Mouse (Mus musculus) E14TG2a.4 (cell line): ENCODE measurements around the gene Ryr3.

Source experiments
- H3K27me3 ChIP-seq: 2 replicates; pipeline ENCODE4 v1.6.1; 2014; ENCODE audit warnings: low read length, control low read depth; ENCODE audit not compliant: insufficient read depth
- H3K36me3 ChIP-seq: 2 replicates; pipeline ENCODE4 v1.6.1; 2014; ENCODE audit warnings: low read length, control low read depth; ENCODE audit not compliant: insufficient read depth
- H3K4me1 ChIP-seq: replicated peaks from 2 replicates; pipeline ENCODE4 v1.6.1; 2014; ENCODE audit warnings: low read depth, low read length, control low read depth
- H3K4me3 ChIP-seq: replicated peaks from 2 replicates; pipeline ENCODE4 v1.5.1; 2014; ENCODE audit warnings: mild to moderate bottlenecking, low read length
- H3K9me3 ChIP-seq: 2 replicates; pipeline ENCODE4 v1.6.1; 2014; ENCODE audit warnings: low read length, control low read depth
- CTCF ChIP-seq: conservative IDR thresholded peaks from 2 replicates; pipeline ENCODE4 v1.5.1; 2014; ENCODE audit warnings: low read length
- NANOG ChIP-seq: IDR thresholded peaks from 2 replicates; pipeline ENCODE4 v1.6.1; 2014; ENCODE audit warnings: borderline replicate concordance, low read length, mixed read lengths
- POU5F1 ChIP-seq: IDR thresholded peaks from 2 replicates; pipeline ENCODE4 v1.6.1; 2014; ENCODE audit warnings: low read length, borderline replicate concordance

Gene Ryr3

DNA sequence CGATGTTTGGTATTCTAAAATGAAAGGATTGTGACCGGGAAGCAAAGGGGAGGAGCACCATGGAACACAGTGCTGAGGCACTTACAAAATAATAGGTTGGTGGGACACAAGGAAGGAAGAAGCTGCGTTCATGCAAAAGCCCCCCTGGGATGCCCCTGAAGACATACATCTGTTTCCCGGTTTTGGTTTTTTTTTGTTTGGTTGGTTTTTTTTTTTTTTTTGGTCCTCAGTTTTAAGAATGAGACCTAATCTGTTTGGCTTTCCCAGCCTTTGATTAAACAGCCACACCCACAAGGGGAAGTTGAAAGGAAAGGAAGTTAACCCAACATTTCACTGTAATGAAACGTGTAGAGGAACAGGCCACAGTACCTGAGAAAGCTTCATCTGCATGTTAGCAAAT, 560.8 kb downstream of the Ryr3 start:
- peaks cover 4% of the 10 kb centered on the region for H3K4me1 ChIP-seq
- no peaks in the 10 kb centered on the region for H3K27me3 ChIP-seq
- H3K36me3 ChIP-seq, result no peaks in the 10 kb centered on the region
- no peak overlapping the region for H3K4me3 ChIP-seq
- peaks cover 9% of the 10 kb centered on the region; the same call in 1 of the 2 replicates for H3K9me3 ChIP-seq
- no peak for TF ChIP-seq CTCF
- no peak for TF ChIP-seq NANOG

DNA sequence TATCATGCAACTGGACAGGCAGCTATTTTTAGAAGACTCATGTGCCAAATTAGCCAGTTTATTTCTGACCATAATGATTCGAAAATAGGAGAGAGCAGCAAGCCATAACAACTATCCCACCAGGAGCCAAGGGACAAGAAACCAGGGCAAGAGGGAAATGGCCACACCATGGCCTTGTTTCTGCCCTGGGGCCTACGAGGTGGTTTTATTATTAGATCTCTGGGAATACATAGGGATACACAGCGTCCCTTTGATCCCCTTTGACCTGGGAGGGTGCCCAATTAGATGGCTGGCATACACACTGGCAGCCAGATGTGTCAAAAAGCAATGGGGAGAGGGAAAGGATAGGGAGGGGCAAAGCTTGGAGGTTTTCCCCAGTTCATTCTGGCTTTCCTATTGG, 563.1 kb downstream of the Ryr3 start:
- H3K27me3 ChIP-seq, result no peaks in the 10 kb centered on the region
- H3K36me3 ChIP-seq, result no peaks in the 10 kb centered on the region
- no peak overlapping the region for H3K4me3 ChIP-seq
- TF ChIP-seq CTCF, result no peak
- TF ChIP-seq POU5F1, result no peak
- no peak for TF ChIP-seq NANOG
- peaks cover 9% of the 10 kb centered on the region; the same call in 1 of the 2 replicates for H3K9me3 ChIP-seq
- peaks cover 4% of the 10 kb centered on the region for H3K4me1 ChIP-seq

DNA sequence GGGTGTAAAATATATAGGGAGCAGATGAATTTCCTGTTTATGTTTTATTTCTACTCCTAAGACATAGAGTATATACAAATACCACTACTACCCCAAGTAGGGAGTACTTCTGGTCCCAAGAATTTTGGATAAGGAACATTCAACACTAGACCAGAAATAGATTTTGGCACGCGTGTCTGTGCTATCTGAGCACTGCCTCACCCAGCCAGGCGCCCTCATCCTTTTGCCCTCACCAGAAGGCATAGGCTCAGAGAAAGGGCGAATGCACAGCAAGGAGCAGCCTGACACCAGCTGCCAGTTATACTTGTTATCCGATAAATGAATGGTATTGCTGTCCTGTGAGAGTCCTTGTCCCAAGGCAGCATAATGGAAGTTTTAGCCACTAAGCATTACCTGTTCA, 579.7 kb downstream of the Ryr3 start:
- TF ChIP-seq NANOG, result no peak
- TF ChIP-seq POU5F1, result no peak
- no peak for TF ChIP-seq CTCF

DNA sequence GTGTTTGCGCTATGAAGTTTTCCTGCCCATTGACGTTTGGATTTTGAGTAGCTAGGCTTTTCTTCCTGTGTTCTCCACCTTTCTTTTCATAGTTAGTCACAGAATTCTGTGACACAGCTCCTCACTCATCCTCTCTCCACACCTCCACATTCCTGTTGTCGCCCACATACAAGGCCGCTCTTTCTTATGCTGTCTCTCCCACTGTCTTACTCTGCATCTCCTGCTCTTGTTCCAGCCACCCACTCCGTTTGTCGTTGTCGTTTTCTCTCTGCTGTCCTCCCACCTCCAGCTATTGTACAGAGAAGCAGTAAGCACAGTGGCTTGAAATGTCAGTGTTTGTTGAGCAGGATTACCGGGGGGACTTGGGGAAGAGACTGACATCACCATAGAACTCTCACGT, 584.4 kb downstream of the Ryr3 start:
- peaks cover 35% of the 10 kb centered on the region for H3K36me3 ChIP-seq
- peaks cover 6% of the 10 kb centered on the region for H3K9me3 ChIP-seq
- no peaks in the 10 kb centered on the region for H3K27me3 ChIP-seq
- H3K4me1 ChIP-seq, result no peaks in the 10 kb centered on the region
- H3K4me3 ChIP-seq, result no peak overlapping the region
- TF ChIP-seq POU5F1, result no peak
- no peak for TF ChIP-seq CTCF
- no peak for TF ChIP-seq NANOG

More for the DNA sequence above, 579.7 kb downstream of the Ryr3 start:
- Histone ChIP-seq H3K36me3 (peaks cover 18% of the 10 kb centered on the region), H3K9me3 (peaks cover 14% of the 10 kb centered on the region), H3K4me1 (peaks cover 3% of the 10 kb centered on the region; the same call in 1 of the 2 replicates), H3K4me3 (no peak overlapping the region), H3K27me3 (no peaks in the 10 kb centered on the region)

DNA sequence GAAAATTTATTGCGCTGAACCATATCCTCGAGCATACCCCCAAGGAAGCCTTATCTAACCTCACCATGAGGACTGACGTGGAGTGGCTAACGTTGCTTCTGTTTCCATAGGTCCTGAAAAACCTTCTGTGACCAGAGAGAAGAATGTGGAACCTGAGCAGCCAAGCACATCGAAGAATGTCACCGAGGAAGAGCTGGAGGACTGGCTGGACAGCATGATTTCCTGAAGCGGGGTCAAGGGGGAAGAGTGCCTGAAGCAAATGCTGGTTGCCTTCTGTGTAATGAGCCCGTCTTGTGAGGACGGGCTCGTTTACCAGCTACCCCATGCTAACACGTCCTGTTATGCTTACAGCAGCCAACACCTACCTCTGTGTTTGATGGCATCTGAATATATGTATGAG, 586.2 kb downstream of the Ryr3 start:
- Histone ChIP-seq H3K36me3 (peaks cover 35% of the 10 kb centered on the region), H3K4me1 (0 out of 2 replicates have a peak, but pooled peaks cover under 1% of the 10 kb centered on the region), H3K9me3 (peaks cover 5% of the 10 kb centered on the region; the same call in 1 of the 2 replicates), H3K4me3 (no peak overlapping the region), H3K27me3 (no peaks in the 10 kb centered on the region)
- TF ChIP-seq POU5F1 (no peak), NANOG (no peak), CTCF (no peak)

DNA sequence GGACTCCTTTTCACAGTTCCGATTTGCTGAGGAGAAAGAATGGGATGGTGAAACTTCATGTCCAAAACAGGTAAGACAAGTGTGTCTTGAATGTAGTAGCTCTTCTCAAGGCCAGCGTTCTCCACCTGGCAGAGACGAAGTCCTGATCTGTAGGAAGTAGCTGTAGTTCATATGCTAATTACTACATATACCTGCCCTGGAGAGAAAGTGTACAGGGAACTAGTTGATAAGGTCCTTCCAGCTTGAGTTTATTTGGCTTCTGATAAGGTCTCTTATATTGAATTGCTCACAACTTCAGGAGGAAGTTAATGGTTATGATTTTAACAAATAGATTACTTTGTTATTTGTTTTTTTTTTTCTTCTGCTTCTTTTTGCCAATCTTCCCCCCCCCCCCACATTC, 591.7 kb downstream of the Ryr3 start:
- peaks cover 7% of the 10 kb centered on the region for H3K36me3 ChIP-seq
- no peak for TF ChIP-seq CTCF
- TF ChIP-seq POU5F1, result no peak
- TF ChIP-seq NANOG, result no peak
- no peaks in the 10 kb centered on the region for H3K27me3 ChIP-seq
- peaks cover 14% of the 10 kb centered on the region for H3K4me1 ChIP-seq
- H3K9me3 ChIP-seq, result no peaks in the 10 kb centered on the region
- H3K4me3 ChIP-seq, result no peak overlapping the region

DNA sequence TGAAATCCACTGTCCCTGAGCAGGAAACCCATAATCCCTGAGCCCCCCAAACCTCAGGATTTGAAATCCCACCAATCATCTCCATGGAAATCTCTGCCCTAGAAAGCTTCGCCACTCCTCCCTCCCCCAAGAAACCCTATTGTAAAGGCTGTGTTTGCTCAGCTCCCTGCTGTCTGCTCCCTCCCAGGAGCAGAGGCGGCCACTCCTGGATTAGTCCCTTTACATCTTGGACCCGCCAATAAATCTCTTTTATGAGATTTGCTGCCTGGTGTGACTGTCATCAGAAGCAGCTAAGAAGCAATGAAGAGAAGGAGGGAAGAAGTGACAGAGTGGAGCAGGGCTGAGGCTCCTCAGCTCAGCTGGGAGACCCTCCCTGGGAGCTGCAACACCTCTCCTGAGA, 599.7 kb downstream of the Ryr3 start:
- Histone ChIP-seq H3K36me3 (no peaks in the 10 kb centered on the region), H3K27me3 (no peaks in the 10 kb centered on the region), H3K4me3 (0 out of 2 replicates have a peak overlapping the region, but pooled peaks have one; percentile 6), H3K4me1 (peaks cover 27% of the 10 kb centered on the region), H3K9me3 (no peaks in the 10 kb centered on the region)
- TF ChIP-seq POU5F1 (no peak), CTCF (no peak), NANOG (no peak)

DNA sequence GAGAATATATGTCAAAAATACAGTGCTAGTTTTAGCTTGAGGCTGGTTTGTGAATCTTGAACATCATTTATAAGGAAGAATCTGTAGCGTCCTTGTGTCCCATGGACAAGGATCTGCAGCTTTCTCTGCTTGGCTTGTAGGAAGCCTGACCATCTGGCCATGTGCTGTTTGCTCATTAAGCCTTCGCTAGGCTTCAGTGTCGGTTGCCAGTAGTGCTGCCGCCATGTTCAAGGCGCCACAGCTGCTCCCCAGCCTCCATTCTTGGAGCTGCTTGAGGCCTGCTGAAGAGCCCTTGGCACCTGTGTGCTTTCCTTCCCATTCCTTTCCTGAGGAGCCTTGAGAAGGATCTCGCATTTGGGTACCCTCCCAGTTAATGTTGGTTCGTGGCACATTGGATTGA, 602.5 kb downstream of the Ryr3 start:
- no peaks in the 10 kb centered on the region for H3K36me3 ChIP-seq
- H3K27me3 ChIP-seq, result no peaks in the 10 kb centered on the region
- peaks cover 23% of the 10 kb centered on the region for H3K4me1 ChIP-seq
- H3K9me3 ChIP-seq, result no peaks in the 10 kb centered on the region
- H3K4me3 ChIP-seq, result no peak overlapping the region
- TF ChIP-seq NANOG (no peak), CTCF (no peak), POU5F1 (no peak)

DNA sequence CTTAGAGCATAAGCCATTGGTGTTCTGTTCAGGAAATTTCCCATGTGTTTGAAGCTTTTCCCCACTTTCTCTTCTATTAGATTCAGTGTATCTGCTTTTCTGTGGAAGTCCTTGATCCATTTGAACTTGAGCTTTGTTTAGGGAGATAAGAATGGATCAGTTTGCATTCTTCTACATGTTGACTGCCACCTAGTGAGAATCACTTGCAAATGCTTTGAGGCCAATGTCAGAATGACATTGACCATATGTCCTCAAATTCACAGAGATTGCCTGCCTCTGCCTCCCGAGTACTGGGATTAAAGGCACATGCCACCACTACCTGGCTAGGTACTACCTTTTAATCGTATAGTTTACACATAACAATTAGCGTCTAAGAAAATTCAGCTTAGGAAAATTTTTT, 604.3 kb downstream of the Ryr3 start:
- H3K27me3 ChIP-seq, result no peaks in the 10 kb centered on the region
- H3K36me3 ChIP-seq, result no peaks in the 10 kb centered on the region
- H3K4me1 ChIP-seq, result peaks cover 23% of the 10 kb centered on the region
- no peaks in the 10 kb centered on the region for H3K9me3 ChIP-seq
- TF ChIP-seq POU5F1 (no peak), CTCF (0 out of 2 replicates have a peak, but pooled peaks have one; percentile 14)
- no peak overlapping the region for H3K4me3 ChIP-seq
